Mouse (Mus musculus): ENCODE measurements around the gene Klhl41. TPM values are rescaled to one million over a fixed set of nuclear protein-coding genes. Genes with fewer than 3 reads are reported as not detected.
"Not testable (repeated sequence)": the region's sequence is repeated elsewhere in the genome, so short reads cannot be mapped to it uniquely, and the experiment has no call there.

The Klhl41 gene
- polyA plus RNA-seq, 1 experiment = not detected

- H3K9ac ChIP-seq (ENCODE audit: low read depth, poor library complexity, severe bottlenecking) = no peak overlapping the region
- H3K27me3 ChIP-seq (ENCODE audit: control insufficient read depth, insufficient read depth, low read length, poor library complexity, severe bottlenecking) = no peaks in the 10 kb centered on the region
- no peaks in the 10 kb centered on the region for H3K9me3 ChIP-seq (replicated peaks; ENCODE audit: control insufficient read depth, insufficient read depth, low read length, poor library complexity, severe bottlenecking)
- H3K4me3 ChIP-seq (ENCODE audit: low read depth, low read length) = no peak overlapping the region
- TF ChIP-seq POLR2A (IDR thresholded peaks at IDR 0.05; ENCODE audit: insufficient read depth, low read length) = no peak
- peak; percentile 6 for TF ChIP-seq CTCF (IDR thresholded peaks at IDR 0.05; ENCODE audit: low read depth, low read length)
- no peaks in the 10 kb centered on the region for H3K4me1 ChIP-seq (ENCODE audit: control insufficient read depth, insufficient read depth, low read length)
- H3K36me3 ChIP-seq (ENCODE audit: control insufficient read depth, insufficient read depth, low read length, poor library complexity, severe bottlenecking) = no peaks in the 10 kb centered on the region
- H3K27ac ChIP-seq (ENCODE audit: insufficient read depth, low read length) = no peak overlapping the region
These were observed 6.8 kb downstream of the Klhl41 start for GRCm38 (mm10) chr2:69676713-69677112.

DNA sequence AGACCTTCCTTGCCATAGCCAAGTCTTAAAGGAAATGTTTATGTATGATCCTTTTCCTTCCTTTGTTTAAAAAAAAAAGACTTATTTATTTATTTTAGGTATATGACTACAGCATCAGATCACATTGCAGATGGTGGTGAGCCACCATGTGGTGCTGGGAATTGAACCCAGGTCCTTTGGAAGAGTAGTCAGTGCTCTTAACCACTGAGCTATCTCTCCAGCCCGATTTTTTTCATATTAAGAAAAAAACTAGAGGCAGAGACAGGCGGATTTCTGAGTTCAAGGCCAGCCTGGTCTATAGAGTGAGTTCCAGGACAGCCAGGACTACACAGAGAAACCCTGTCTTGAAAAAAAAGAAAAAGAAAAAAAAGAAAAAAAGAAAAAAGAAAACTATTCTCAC lies 7.3 kb downstream of the Klhl41 start:
- H3K27ac ChIP-seq (ENCODE audit: insufficient read depth, low read length) = not testable (repeated sequence)

DNA sequence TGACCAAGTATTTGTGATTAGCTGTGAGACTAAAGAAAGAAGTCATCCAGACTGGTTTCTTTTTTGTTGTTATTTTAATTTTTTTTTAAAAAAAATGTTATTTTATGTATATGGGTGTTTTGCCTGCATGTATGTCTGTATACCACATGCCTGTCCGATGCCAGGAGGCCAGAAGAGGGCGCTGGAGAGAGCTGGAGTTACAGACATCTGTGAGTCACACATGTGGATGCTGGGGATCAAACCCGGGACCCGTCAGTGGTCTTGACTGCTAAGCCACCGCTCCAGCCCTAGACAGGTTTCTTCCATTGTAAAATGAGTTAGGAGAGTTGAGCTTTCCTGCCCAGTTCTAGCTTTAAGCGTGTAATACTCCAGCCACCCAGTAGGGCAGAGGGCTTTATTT lies 10.1 kb downstream of the Klhl41 start:
- H3K9ac ChIP-seq (ENCODE audit: low read depth, poor library complexity, severe bottlenecking) = no peak overlapping the region
- no peaks in the 10 kb centered on the region for H3K4me1 ChIP-seq (ENCODE audit: control insufficient read depth, insufficient read depth, low read length)
- no peak overlapping the region for H3K27ac ChIP-seq (ENCODE audit: insufficient read depth, low read length)
- H3K36me3 ChIP-seq (ENCODE audit: control insufficient read depth, insufficient read depth, low read length, poor library complexity, severe bottlenecking) = no peaks in the 10 kb centered on the region
- no peaks in the 10 kb centered on the region for H3K27me3 ChIP-seq (ENCODE audit: control insufficient read depth, insufficient read depth, low read length, poor library complexity, severe bottlenecking)
- TF ChIP-seq CTCF (IDR thresholded peaks at IDR 0.05; ENCODE audit: low read depth, low read length) (peak; percentile 80), EP300 (IDR thresholded peaks at IDR 0.05; ENCODE audit: insufficient read depth, low read depth, low read length) (no peak)
- no peaks in the 10 kb centered on the region for H3K9me3 ChIP-seq (replicated peaks; ENCODE audit: control insufficient read depth, insufficient read depth, low read length, poor library complexity, severe bottlenecking)
- H3K4me3 ChIP-seq (ENCODE audit: low read depth, low read length) = no peak overlapping the region

More for the DNA sequence above, 7.3 kb downstream of the Klhl41 start:
- H3K4me3 ChIP-seq (ENCODE audit: low read depth, low read length); H3K9ac ChIP-seq (ENCODE audit: low read depth, poor library complexity, severe bottlenecking); H3K36me3 ChIP-seq (ENCODE audit: control insufficient read depth, insufficient read depth, low read length, poor library complexity, severe bottlenecking); H3K27me3 ChIP-seq (ENCODE audit: control insufficient read depth, insufficient read depth, low read length, poor library complexity, severe bottlenecking); H3K9me3 ChIP-seq (replicated peaks; ENCODE audit: control insufficient read depth, insufficient read depth, low read length, poor library complexity, severe bottlenecking); H3K4me1 ChIP-seq (ENCODE audit: control insufficient read depth, insufficient read depth, low read length): not testable (repeated sequence)

- no peak overlapping the region for H3K9ac ChIP-seq (ENCODE audit: low read depth, poor library complexity, severe bottlenecking)
- no peaks in the 10 kb centered on the region for H3K4me1 ChIP-seq (ENCODE audit: control insufficient read depth, insufficient read depth, low read length)
- H3K36me3 ChIP-seq (ENCODE audit: control insufficient read depth, insufficient read depth, low read length, poor library complexity, severe bottlenecking) = no peaks in the 10 kb centered on the region
- TF ChIP-seq CTCF (IDR thresholded peaks at IDR 0.05; ENCODE audit: low read depth, low read length) (no peak), EP300 (IDR thresholded peaks at IDR 0.05; ENCODE audit: insufficient read depth, low read depth, low read length) (no peak), POLR2A (IDR thresholded peaks at IDR 0.05; ENCODE audit: insufficient read depth, low read length) (no peak)
- no peak overlapping the region for H3K27ac ChIP-seq (ENCODE audit: insufficient read depth, low read length)
- no peaks in the 10 kb centered on the region for H3K9me3 ChIP-seq (replicated peaks; ENCODE audit: control insufficient read depth, insufficient read depth, low read length, poor library complexity, severe bottlenecking)
- H3K27me3 ChIP-seq (ENCODE audit: control insufficient read depth, insufficient read depth, low read length, poor library complexity, severe bottlenecking) = no peaks in the 10 kb centered on the region
- H3K4me3 ChIP-seq (ENCODE audit: low read depth, low read length) = no peak overlapping the region
These were observed 12.0 kb downstream of the Klhl41 start for GRCm38 (mm10) chr2:69681931-69682330.

- TF ChIP-seq CTCF (IDR thresholded peaks at IDR 0.05; ENCODE audit: low read depth, low read length) (no peak), EP300 (IDR thresholded peaks at IDR 0.05; ENCODE audit: insufficient read depth, low read depth, low read length) (no peak), POLR2A (IDR thresholded peaks at IDR 0.05; ENCODE audit: insufficient read depth, low read length) (no peak)
- Histone ChIP-seq H3K9me3 (replicated peaks; ENCODE audit: control insufficient read depth, insufficient read depth, low read length, poor library complexity, severe bottlenecking) (no peaks in the 10 kb centered on the region), H3K4me3 (ENCODE audit: low read depth, low read length) (no peak overlapping the region), H3K27ac (ENCODE audit: insufficient read depth, low read length) (no peak overlapping the region), H3K4me1 (ENCODE audit: control insufficient read depth, insufficient read depth, low read length) (no peaks in the 10 kb centered on the region), H3K27me3 (ENCODE audit: control insufficient read depth, insufficient read depth, low read length, poor library complexity, severe bottlenecking) (no peaks in the 10 kb centered on the region), H3K36me3 (ENCODE audit: control insufficient read depth, insufficient read depth, low read length, poor library complexity, severe bottlenecking) (no peaks in the 10 kb centered on the region), H3K9ac (ENCODE audit: low read depth, poor library complexity, severe bottlenecking) (no peak overlapping the region)
These were observed 13.3 kb downstream of the Klhl41 start for GRCm38 (mm10) chr2:69683036-69683805.

GRCm38 (mm10) chr2:69684488-69684887 lies 14.6 kb downstream of the Klhl41 start:
- Histone ChIP-seq H3K27ac (ENCODE audit: insufficient read depth, low read length) (no peak overlapping the region), H3K36me3 (ENCODE audit: control insufficient read depth, insufficient read depth, low read length, poor library complexity, severe bottlenecking) (no peaks in the 10 kb centered on the region), H3K4me3 (ENCODE audit: low read depth, low read length) (no peak overlapping the region), H3K9me3 (replicated peaks; ENCODE audit: control insufficient read depth, insufficient read depth, low read length, poor library complexity, severe bottlenecking) (no peaks in the 10 kb centered on the region), H3K27me3 (ENCODE audit: control insufficient read depth, insufficient read depth, low read length, poor library complexity, severe bottlenecking) (no peaks in the 10 kb centered on the region), H3K4me1 (ENCODE audit: control insufficient read depth, insufficient read depth, low read length) (no peaks in the 10 kb centered on the region), H3K9ac (ENCODE audit: low read depth, poor library complexity, severe bottlenecking) (no peak overlapping the region)
- TF ChIP-seq EP300 (IDR thresholded peaks at IDR 0.05; ENCODE audit: insufficient read depth, low read depth, low read length) (no peak), CTCF (IDR thresholded peaks at IDR 0.05; ENCODE audit: low read depth, low read length) (no peak), POLR2A (IDR thresholded peaks at IDR 0.05; ENCODE audit: insufficient read depth, low read length) (no peak)

Data from ES-Bruce4 (cell line).